Mouse (Mus musculus): ENCODE data around the gene Zfp503.

The Zfp503 gene

DNA sequence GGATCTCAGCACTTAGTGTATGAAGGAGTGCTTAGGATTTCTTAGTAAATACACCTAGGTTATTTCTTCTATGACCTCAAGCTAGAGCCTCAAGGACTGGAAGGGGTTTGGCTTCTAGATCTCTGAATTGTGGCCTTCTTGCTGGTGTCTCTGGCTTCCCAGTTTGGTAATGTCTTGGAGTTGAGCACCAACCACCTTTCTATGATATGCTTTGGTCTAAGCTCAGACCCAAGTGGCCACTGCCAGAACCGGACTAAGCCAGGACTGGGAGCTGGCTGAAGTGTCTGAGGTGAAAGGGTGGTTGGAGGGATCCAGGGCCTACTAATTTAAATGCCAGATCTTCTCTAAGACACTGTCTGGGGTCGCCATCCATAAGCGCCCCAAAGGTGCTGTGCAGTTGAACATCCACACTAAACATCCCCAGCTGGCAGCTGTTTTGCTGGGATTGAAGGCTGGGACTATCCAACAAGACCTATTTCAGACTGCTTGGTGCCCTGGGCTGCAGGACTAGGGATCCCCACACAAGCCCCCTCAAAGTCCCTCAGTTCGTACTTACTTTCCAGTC, 3.0 kb upstream of the Zfp503 start:
- peak; percentile 79 for DNase-seq

DNA sequence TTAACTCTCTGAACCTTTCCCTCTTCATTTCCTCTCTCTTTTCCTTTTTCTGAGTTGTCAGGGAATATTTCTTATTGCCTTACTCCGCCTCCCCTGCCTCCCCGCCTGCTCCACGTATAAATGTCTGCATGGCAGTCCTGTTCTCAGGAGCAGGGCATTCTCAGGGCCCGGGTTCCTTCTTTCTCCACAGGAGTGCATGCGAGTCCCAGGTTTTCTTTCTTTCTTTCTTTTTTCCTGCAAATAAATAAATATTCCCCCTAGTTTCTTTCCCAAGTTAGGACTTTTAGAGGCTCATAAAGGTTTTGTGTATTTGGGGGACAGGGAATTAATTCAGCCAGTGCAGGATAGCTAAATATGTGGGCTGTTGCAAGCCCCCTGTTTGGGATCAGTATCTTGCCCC, 2.5 kb upstream of the Zfp503 start:
- DNase-seq = peak; percentile 31

DNA sequence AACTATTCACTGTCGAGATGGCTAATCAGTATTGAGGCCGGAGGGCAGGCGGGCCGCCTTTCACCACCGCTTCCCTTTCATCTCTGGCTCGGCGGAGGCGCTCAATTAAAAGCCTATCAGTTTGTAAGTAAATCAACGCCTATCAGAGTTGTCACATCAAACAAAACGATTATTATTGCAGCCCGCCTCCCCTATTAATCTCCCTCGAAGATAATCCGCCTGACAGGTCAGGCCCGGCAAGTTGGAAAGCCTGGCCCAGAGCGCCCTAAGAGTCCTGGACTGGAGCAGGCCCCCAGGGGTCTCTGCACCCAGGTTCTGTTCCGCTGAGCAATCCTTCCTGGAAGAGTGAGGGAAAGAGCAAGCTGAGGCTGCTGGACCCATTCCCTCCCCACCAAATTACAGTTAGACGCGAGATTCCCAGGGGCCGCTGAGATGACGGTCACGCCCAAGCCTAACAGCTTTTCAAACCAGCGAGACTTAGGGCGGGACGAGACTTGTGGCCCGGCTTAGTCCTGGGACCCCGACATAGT, 1.9 kb upstream of the Zfp503 start:
- peak; percentile 91 for DNase-seq

DNA sequence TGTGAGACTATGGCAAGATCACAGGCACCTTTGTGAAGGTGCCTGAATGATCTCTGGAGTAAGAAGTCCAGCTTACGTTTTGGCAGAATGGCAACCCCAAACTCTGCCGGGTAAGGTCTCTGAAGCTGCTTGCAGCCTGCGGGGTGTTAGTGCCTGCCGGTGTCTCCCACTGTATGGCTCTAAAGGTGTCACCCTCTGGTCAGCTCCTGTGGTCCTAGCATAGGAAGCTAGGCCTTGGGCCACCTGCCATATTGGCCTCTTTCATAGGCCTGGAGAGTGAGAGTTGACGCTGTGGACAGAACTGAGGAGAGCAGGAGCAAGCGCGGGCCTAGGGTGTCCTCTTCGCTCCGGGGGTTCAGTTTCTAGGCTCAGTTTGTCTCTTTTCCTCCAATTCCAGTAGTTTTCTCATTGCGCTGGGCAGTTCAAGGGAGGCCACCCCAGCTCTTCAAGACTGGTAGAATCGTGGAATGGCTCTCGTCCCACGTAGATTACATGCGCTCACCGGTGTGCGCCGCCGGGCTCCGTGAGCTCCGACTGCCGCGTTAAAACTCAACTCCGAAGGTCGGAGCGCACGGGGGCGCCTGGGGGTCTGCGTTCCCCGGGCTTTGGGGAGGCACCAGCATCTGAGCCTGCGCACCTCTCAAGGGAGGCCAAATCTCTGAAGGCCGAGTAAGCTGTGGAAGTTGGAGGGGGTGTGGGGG, 1.1 kb upstream of the Zfp503 start:
- peak; percentile 92 for DNase-seq

- DNase-seq = peak; percentile 96
These were observed 667 bp downstream of the Zfp503 start for GRCm38 (mm10) chr14:21988577-21989290.

DNA sequence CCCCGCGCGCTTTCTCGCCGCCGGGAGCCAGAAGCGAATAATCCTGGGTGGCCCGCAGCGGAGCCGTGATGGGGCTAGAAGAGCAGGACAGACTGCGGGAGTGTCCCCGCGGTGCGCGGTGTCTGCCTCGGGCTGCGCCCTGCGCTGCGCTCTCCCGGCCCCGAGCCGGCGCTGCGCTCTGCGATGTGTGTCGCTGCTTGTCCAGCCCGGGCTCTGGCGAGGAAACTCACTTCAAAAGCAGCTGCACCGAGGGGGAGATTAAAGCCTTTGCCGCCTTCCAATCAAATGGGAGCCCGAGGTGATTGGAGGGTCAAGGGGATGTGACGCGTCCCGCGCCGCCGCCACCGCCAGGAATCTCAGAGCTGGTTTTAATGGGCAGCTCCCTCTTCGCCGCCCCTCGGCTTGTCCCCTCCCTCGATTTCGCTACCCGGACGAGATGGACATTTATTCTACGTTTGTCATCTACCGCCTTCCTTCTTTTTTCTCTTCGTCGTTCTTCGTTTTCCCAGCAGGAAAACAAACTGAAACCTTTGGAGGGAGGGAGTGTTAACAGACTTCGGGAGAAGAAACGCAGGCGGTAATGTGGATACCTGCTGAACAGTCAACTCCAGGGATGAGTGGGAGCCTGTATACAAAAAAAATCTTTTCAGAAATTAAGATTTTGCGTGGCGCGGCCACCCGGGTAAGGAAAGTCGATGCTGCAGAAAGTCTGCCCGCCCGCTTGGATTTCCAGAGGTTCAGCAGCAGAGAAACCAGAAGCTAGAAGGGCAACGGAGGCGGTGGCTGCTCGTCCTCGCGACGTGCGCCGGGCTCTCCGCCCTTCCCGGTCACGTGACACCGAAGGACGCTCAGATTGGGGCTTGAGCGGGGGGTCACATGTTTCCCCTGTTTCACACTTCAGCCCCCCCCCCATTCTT, 1.5 kb downstream of the Zfp503 start:
- peak; percentile 100 for DNase-seq

DNA sequence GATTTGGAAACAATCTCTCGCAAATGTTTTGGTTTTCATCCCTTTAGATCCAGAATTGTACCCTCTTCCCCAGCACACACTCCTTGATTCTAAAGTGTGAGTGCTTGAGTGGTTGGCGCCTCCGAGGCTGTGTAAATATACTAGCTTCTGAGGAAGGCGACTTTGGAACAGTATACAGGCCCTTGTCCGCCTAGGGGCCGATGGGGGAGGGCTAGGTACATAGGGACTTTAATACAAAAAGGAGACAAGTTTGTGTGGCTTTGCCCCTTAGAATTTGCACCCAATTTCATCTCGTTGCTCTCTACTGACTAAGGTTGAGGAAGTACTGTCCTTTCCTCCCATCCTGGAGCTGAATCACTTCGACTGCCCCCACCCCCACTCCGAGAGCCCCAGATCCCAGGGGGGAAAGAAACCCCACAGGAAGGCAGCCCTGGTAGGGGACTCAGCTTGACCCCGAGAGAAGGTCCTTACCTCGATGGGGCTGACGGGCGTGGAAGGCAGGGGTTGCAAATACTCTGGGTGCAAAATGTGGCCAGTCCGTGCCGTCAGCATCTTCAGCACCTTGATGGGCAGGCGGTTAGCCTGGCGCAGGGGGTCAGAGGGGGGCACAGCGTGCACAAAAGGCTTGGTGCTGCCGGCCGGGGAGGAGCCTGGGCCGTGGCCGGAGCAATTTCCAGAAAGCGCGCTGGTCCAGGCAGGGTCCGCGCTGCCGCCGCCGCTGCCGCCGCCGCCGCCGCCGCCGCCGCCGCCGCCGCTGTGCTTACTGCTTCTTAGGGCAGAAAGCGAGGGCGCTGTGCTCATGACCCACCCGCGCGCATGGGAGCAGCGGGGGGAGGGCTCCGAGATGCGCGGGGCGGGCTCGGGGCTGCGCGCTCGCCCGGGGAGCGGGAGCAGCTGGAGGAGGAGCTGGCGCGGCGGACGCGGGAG, 2.4 kb downstream of the Zfp503 start:
- peak; percentile 96 for DNase-seq

DNA sequence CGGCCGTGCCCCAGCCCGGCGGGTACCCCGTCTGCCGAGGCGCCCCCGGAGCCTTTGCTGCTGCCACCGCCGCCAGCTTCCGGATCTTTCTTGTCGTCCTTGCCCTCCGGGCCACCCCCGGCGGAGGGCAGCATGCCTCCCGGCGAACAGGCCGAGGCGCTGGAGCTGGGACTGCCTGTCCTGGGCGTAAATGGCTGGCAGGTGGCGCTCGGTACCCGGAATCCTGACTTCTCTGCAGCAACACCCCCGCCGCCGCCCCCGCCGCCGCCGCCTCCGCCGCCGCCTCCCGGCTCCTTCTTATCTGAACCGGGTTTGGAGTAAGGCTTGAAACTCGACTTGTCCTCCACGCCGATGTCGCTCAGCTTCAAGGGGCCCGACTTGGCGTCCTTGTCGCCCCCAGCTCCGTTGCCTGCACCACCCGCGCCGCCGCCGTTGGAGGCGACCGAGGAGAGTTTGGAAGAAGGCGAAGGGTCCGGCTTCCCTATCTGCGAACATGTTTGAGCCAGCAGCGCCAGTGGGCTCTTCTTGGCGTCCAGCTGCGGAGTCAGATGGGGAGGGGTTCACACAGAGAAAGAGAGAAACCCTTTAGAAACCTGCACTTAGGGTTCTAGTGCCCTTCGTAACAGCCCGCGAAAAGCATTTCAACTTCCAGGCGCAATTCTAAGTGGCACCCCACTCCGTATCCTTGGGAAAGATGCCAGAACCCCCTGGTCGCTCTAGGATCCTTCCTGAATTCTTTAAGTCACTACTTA, 3.2 kb downstream of the Zfp503 start:
- DNase-seq = peak; percentile 99

- peak; percentile 94 for DNase-seq
These were observed 3.9 kb downstream of the Zfp503 start for GRCm38 (mm10) chr14:21985426-21985931.

GRCm38 (mm10) chr14:21984757-21985425, 4.5 kb downstream of the Zfp503 start:
- peak; percentile 96 for DNase-seq

GRCm38 (mm10) chr14:21983950-21984730, 5.3 kb downstream of the Zfp503 start:
- no peak for DNase-seq

- peak; percentile 78 for DNase-seq
These were observed 6.0 kb downstream of the Zfp503 start for GRCm38 (mm10) chr14:21983311-21983949.

GRCm38 (mm10) chr14:21982592-21983310, 6.7 kb downstream of the Zfp503 start:
- peak; percentile 95 for DNase-seq

- DNase-seq = peak; percentile 92
These were observed 7.3 kb downstream of the Zfp503 start for GRCm38 (mm10) chr14:21982096-21982591.

GRCm38 (mm10) chr14:21981462-21981861, 7.9 kb downstream of the Zfp503 start:
- peak; percentile 96 for DNase-seq

GRCm38 (mm10) chr14:21968978-21969377, 20.4 kb downstream of the Zfp503 start:
- DNase-seq = peak; percentile 90

DNA sequence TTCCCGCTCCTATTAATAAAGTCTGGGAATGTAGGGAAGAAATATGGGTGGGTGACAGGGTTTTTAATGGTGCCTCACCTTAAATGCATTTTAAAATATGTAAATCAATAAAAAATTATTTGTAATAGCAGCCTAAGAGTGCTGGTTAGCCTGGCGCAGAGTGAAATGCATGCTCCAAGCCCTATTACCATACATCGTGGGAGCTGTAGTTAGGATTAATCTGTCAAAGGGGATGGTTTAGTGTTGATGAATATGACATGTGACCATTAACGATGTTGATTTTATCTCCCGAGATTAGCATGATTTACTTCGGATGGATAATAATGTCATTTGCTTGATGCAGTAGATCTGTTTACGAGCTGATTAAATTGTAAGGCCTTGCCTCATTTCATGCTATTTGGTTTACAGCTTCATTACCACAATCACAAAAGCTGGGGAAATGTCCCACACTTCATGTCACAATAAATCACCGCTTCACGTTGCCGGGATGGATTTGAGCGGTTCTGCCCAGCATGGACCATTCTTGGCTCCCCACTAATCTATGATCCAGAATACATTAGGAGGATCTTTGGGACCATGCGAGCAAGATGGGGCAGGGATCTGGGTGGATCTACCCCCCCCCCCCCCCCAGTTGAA, 21.9 kb downstream of the Zfp503 start:
- no peak for DNase-seq
